Mouse (Mus musculus) thymus, adult 18-20 months (tissue): ENCODE measurements around the gene Rasa3.

Source experiments
- DNase-seq, 2 experiments: peaks; one replicate each; pipeline ENCODE4 v3.0.0; 2022; ENCODE audit warnings: mixed read lengths in 2 of 2

Rasa3 gene

DNA sequence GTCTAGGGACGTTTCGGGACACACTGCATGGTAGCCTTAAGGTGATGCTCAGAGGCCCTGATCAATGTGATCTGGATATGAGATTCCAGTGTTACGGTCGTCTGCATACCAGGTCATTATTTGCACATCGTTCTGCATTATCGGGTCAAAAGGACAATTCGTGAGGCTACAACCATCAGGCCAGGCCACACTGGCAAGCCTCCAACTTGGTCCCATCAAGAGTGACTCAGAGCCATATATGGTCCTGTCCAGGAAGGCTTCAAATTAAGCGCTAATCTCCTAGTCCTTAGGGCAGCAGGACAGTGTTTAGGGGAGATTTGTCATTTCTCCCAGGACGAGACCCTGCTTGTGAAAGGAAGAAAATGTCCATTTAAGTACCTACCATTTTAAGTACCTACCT lies 63.3 kb downstream of the Rasa3 start:
- no peak for DNase-seq

DNA sequence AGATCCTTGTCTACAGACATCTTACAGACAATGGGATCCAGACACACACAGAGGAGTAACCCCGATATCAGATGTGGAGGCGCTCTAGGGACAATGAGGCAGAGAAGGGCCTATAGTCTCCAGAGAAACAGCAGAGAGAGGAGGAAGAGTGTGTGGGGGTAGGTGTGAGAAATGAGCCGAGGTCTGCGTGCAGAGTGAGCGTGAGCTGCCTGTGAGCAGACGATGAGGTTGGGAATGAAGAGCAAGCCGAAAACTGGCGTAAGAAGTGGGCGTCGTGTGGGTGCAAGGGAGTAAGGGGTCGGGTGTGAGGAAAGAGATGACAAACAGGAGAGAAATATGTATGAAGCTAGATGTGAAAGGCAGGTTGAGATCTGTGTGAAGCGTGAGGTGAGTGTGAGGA lies 65.7 kb downstream of the Rasa3 start:
- no peak for DNase-seq

DNA sequence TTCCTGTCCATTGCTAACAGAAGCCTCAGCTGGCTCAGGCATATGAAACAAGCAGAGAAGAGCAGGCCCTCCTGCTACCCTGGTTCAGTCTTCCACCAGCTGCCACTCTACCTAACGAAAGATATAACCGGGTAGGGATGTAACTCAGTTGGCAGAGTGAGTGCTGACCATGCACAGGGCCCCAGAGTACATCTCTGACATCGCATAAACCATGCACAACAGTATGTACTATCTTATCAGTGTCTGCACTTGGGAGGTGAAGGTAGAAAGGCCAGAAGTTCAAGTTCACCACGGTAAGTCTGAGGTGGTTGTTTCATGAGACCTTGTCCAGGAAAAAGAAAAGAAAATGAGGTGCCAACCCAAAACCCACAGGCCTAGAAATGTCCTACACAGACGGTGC lies 67.4 kb downstream of the Rasa3 start:
- no peak for DNase-seq

DNA sequence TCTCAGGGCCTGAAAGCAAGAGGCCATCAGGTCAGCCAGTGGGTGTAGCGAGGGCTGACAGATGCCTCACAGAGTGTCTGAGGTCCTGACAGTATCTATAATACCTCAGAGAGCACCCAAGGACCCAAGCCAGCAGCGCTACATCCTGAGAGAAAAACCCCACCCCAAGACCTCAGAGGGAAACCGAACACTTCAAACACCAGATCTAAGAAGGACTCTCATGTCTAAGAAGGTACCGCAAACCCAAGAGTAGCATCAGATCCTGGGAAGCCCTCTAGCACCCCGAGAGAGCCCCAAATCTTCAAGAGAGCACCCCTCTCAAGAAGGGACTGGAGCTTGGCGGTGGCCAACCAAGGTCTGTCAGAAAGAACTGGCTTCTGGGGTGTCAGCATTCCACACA lies 68.5 kb downstream of the Rasa3 start:
- no peak for DNase-seq

DNA sequence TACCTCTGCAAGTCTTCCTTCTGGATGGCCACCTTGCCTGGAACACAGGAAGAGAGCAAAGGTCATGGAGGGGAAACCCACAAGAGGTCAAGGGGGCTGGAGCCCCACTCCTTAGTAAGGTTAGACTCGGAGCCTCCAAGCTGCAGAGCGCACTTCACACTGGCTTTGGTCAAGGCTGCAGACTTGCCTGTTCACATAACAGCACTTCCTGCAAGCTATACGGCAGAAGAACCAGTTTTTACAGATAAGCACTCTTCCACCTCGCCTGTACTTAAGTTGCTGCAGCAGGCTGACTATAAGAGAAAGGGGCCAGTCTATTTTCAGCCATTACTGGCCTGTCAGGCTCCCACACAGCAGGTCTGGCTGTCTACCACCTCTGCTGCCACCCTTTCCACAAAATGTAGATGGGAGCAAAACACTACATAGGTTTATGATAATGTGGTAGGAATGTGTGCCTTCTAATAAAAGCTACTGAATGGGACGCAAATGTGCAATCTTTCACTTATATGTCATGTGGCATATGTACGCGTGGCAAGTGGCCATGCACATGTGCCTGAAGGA lies 71.4 kb downstream of the Rasa3 start:
- no peak for DNase-seq

DNA sequence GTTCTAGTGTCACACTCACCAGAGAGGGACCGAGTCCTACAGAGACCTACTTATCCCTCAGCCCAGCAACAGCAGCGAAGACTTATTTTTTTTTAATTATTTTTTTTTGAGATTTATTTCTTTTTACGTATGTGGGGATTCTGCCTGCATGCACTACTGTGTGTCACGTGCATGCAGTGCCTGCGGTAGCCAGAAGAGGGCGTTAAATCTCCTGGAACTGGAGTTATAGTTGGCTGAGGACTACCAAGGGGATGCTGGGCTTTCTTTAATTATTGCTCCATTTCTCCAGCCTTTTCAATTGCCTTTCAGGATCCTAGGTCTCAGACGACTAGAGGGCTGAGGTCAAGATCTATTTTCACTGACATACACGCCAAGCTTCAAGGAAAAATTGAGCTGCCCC lies 74.8 kb downstream of the Rasa3 start:
- no peak for DNase-seq

DNA sequence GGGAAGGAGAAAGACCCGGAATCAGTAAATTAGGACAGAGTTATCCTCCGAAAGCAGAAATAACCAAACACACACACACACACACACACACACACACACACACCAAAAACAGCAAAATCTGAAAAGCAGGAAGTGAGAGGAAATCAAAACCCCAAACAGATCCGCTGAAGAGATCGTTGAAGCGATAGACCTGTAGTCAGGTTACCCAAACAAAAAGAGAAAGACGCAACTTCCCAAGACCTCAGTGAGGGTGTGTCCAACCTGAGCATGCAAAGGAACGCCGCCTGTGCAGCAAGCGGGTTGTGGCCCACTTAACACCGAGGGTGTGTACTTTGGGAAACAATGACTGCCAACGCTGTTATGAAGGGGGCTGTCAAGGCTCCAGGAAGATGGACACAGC lies 76.2 kb downstream of the Rasa3 start:
- DNase-seq: peak; percentile 13 to 60

DNA sequence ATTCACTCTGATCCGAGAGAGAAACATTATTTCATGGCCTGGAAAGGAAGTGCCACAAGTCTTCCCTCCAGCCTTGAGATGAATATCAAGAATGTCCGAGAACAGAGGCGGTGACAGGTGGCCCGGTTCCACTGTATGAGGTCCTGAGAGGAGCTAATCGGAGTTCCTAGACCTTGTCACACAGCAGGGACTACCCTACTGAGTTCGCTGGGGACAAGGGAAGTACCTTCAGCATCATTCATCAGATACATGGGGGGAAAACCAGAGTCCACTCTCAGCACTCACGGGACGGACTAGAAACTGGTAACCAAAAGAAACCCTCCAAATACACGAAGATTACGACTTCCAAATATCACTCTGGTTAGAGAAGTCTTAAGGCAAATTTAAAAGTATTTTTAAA lies 76.7 kb downstream of the Rasa3 start:
- no peak for DNase-seq

DNA sequence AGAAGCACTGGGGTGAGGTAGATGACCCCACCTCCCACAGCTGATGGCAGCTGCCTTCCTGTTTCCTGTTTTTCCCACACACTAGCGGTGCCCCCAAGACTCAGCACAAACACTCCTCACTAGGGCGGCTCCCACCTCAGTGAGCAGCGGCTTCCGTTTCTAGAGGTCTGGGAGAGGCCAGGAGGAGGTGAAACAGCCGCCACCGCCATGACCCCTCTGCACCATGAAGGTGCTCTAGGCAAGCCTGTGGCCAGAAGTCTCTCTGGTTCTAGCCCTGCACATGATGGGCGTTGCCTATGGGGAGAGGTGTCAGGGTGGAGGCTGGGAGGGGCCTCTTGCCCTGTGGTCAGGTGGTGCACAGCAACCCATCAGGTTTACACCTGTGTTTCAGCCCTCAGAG lies 77.2 kb downstream of the Rasa3 start:
- DNase-seq: peak; percentile 67 to 77

DNA sequence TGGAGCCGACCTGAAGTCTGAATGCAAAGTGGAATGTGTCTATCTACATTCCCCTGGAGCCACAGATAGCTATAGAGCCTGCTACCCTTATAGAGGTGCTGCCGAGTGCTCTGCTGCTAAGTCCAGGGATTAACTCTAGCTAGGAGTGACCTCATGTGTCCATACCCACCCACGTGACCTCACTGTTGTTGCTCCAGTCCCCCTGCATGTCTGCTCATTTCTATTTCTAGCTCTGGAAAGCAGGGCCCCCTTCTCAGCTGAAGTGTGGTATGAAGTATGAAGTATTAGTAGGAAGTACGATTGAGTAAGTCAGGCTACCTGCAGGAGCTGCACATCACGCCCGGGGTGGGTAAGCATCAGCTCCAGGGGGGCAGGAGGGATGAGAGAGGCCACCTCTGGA lies 79.6 kb downstream of the Rasa3 start:
- DNase-seq: no peak

DNA sequence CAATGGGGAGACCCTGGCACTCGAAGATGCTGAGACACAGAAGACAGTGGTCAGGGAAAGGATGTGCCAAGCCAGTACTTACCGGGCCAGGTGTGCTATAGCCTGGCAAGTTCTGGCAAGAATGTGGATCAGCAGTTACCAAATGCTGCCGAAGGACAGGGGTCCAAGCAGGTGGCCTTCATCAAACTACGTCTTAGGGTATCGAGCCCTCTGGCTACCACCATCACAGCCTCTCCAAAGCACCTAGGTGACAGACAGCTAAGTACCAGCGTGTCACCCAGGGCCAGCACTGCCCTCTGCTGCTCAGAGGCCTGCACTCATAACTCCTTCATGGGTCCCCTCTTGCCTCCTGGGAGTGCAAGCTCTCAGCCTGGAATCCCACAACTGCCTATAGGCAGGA lies 81.5 kb downstream of the Rasa3 start:
- DNase-seq: no peak

DNA sequence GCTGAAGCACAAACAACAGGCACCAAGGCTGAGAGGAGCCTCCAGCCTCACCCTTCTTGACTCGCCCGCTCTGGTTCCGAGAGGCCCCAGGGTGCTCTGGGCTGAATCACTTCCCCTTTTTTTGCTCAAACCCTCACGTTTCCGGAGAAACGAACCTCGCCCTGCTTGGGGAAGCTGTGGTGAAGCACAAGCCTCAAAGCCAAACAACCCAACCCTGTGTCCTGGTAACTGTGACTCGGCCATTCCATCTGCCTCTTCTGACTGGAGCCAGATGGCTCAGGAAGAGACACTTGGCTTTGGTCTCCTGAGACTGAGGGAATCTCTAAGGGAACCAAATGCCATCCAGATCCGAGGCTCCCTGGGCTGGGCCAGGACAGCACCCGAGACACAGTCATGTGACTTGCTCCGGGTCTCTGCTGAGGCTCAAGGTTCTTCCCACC lies 82.5 kb downstream of the Rasa3 start:
- peak; percentile 49 to 65 for DNase-seq

DNA sequence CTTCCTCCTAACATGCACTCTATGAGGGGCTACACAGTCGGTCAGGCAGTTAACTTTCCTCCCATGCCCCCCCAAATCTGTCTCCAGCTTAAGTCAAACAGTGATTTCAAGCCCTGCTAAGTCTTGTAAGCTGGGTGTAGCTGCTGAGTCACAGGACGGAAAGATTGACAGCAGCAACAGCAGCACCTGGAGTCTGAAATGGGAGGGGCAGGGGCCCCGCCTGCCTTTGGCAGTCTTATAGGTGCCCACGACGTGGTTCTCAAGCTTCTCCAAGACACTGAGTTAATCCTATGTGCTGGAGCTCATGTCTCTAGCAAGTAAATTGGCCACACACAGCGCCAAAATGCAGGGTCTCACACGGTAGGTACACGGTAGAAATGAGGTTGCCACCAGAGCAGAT lies 84.1 kb downstream of the Rasa3 start:
- DNase-seq: no peak

DNA sequence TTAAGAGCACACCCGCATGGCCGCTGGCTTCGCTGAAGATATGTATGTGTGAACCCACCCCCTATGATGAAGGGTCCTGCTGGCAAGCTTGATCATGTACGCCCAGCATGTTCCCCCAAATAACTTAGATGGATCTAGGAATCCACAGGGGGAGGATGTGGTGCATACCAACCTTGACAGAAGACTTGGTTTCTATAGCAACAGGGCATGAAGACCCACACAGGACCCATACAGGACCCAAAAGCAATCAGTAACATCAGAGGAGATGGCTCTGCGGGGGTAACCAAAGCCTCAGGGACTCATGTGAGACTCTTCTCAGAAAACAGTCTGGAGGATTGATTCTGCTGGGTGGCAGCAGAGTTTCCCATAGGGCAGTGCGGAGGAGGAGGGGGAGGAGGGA lies 86.2 kb downstream of the Rasa3 start:
- DNase-seq: no peak

DNA sequence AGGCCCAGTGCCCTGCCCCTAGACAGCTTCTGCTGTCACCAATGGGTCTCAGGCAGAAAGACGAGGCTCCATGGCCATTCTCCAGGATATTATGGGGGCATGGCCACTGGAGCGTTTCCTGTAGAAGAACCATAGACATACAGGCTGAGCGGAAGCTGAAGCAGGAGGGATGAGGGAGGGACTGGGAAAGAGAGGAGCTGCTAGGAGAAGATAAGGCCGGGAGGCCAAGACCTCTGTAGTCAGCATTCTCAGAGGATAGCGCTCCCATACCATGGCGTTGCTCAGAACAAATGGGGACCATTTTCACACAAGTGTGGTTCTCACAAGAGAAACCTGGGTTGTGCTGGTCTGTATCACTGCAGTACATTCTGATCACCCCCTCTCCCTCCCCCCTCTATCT lies 88.3 kb downstream of the Rasa3 start:
- no peak for DNase-seq

DNA sequence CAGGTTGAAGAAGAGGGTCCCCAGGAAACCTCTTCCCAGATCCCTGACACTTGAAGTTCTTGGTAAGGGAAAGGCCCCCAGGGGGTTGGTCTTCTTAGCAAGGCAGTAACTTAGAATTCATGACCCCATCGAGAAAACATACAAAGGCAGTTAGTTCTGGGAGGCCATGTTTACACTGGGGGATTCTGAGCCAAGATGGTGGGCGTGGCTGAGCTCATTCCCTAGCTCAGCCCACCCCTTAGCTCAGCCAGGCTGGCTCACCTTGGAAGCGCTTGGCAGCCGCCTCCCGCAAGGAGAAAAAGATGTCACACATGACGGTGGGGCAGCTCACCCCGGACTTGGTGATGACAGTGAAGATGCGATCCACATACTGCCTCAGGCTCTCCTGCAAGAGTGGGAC lies 92.8 kb downstream of the Rasa3 start:
- DNase-seq: no peak

DNA sequence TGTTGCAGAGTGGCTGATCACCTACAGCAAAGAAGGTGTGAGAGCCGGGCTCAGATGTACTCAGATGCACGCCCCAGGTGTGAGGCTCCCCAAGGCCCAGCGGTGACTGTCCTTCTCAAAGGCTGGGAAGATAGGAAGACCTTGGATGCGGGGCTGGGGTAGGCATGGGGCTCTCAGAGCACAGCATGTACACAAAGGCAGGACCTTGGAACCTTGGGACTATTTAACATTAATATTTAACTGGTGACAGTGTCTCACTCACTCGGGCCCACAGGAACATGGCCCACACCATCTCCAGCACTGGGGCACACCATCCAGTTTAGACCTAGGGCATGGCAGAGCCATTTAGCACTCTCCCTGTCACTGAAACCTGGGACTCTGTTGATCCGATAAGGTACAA lies 99.5 kb downstream of the Rasa3 start:
- DNase-seq: no peak

DNA sequence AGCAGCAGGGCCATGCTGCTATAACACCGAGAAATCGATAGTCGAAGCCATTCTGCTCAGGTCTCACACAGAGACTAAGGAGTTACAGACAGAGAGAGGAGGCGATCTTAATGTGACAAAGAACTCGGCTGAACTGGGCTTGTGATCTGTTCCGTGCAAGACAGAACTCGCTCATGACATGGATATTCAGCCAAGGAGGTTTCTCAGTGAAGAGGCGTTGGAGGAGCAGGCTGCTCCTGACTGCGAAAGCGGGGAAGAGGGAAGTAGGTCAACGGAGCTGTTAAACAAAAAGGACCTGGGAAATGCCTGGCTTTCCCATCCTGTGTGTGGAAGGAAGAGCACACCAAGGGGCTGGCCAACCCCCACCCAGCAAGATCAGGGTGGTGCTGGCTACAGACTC lies 105.4 kb downstream of the Rasa3 start:
- no peak for DNase-seq

DNA sequence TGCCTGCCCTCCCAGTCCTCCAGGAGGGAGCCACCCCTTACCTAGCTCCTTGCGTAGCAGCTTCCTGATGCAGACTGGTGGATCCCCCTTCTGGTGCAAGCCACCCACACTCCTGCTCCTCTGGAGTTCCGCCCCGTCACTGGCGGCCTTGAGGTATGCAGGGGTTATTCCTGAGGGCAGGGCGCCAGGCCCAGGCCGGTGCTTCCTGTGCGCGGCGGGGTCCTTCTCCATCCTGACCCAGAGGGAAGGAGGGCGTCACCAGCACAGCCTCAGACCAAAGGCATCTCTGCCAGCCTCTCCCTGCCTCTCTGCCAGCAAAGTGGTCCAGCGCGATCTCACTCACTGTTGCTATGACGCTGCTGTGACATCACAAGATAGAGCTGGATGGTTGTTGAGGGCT lies 115.3 kb downstream of the Rasa3 start, which contains the start of gene 1700029H14Rik:
Gene 1700029H14Rik, minus strand, starts transcription at position 344 of the 400 bp plus-strand sequence.
- DNase-seq: no peak

DNA sequence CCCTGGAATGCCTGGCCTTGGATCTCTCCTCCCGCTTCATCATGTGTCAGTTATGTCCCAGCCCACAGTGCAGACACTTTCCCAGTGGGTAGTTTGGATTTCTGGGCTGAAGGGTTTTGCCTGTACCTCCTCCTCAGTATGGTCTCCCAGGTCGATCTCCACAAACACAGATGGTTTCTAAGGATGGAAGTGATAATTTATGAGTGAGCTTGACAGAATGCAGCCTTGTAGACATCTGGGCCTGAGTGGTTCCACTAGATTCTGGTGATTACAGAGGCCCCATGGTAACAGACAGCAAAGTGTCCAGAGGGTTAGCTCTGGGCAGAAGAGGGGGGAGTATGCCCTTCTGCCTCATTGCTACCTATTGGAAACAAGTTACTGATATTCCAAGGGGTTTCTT lies 119.9 kb downstream of the Rasa3 start:
- DNase-seq: no peak

DNA sequence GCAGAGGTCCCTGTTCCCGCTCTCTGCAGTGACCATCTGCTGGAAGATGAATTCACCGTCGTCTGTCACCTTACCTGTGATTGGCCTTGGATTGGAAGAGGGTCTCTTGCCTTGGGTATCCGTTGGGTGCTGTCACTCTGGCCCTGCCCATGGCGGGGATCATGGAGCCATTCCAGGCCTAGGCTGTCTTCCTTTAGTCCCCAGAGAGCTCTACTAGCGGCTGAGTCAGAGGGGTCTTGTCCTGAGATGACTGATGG lies 125.9 kb downstream of the Rasa3 start:
- no peak for DNase-seq

DNA sequence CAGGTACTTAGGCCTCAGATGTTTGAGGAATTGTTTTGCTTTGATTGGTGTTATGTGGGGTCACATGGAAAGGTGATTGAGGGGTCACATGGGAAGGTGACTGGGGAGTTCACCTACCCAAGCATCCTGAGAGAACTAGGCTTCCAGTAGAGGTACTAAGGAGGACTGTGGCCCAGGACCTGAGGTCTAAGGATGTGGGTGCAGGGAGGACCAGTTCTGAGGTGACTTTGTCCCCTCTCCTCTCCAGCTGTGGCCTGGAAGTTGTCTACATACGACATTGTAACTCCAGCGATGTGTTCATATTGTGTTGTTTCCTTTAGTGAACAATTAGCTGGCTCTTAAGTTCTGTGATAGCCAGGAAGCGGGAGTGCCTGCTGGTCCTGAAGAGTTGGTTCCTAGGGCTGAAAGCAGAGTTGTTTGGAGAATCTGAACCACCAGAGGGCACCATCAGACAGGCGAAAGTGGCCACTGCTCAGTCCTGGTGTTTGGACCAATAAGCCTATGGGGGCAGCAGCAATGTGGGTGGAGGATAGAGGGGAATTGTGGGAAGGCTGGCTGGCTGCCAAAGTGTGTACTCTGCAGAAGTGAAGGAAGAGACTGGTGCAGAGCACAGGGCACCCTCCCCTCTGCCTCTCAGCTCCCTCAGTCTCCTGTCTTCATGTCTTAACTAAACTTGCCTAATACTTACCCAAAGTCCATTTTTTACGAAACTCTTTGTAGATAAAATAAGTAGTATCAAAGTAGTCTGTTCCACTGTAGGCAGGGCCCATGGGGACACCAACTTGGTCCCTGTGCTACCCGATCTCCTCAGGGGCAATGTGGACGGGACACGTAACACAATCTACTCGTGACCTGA lies 126.5 kb downstream of the Rasa3 start:
- DNase-seq: peak; percentile 72 to 77

DNA sequence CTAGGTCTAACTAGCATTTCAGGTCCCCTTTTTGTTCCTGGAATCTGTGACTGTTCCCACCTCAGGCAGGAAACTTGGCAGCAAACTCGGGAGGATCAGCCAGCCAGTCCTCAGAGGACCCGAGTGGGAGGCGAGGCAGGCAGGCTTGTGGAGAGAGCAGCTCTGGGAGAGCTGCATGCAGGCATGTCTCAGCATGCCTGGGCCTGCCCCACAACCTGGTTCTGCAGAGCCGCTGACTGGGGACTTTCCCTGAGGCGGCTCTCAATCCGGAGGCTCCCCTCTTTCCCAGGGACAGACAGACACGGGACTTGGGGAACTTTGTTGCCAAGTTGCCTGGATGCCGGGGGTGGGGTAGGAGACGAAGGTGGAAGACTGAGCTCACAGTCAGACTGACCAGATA lies 128.6 kb downstream of the Rasa3 start:
- no peak for DNase-seq

DNA sequence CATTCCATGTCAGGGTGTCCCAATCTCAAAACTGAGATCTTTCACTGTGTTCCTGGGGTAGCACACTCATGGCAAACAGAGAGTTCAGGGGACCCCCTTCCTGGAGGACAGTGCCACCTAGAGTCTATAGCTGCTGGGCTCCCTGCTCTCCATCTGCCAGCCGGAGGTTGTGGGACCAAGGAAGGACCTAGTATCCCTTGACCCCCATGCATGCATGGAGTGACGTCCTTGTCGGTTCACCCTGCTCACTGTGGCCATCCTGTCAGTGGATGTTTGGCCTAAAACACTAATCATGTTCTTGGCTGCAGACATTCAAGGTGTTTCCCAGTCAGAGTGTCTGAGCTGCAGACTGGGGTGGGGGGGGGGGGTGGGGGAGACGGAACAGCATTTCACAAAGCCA lies 129.2 kb downstream of the Rasa3 start:
- DNase-seq: no peak

DNA sequence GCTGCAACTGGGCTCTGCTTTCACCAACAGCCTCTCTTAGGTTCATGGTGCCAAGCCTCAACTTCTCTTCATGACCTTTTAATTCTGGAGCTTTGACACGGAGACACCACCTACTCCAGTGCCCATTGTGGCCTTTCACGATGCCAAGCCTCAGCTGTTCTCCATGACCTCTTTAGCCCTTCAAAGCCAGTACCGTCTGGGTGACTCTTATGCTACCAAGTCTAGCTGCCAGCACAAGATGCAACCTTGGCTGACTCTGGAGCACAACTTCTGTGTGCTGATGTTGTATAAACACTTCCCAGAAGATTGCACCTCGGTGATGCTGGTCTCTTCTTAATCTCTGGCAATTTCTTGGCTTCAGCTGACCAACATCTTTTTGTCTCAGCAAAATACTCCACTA lies 131.0 kb downstream of the Rasa3 start:
- DNase-seq: no peak
